Mouse (Mus musculus): Measurements from ENCODE around the gene Mrs2.

GRCm38 (mm10) chr13:25007115-25007514 is 13.1 kb downstream of the Mrs2 start:
- TF ChIP-seq CTCF (IDR thresholded peaks at IDR 0.05; ENCODE audit: extremely low read depth, insufficient read length, insufficient replicate concordance, low read depth, low read length) (no peak), POLR2A (IDR thresholded peaks at IDR 0.05; ENCODE audit: low read depth, low read length) (no peak)

All from small intestine, adult 2 months (tissue).